Mouse (Mus musculus) urinary bladder, adult 18-20 months (tissue): ENCODE results near the gene Ccdc32.
"Not testable (repeated sequence)": the region's sequence is repeated elsewhere in the genome, so short reads cannot be mapped to it uniquely, and the experiment has no call there.

ENCODE experiments used
- DNase-seq, 2 experiments: peaks; one replicate each; pipeline ENCODE4 v3.0.0; 2022; ENCODE audit warnings: low spot score in 2 of 2, mixed read lengths in 2 of 2

Ccdc32 gene

GRCm38 (mm10) chr2:119028941-119029551 is at the start of gene Ccdc32:
TSS of gene Ccdc32 (minus strand) at chr2:119029393.
- peak; percentile 91 to 95 for DNase-seq

- no peak for DNase-seq
Observed at GRCm38 (mm10) chr2:119072397-119072796, 43.2 kb upstream of the Ccdc32 start.

GRCm38 (mm10) chr2:119060139-119060538 is 30.9 kb upstream of the Ccdc32 start:
- DNase-seq, result no peak

- DNase-seq, result no peak
Observed at GRCm38 (mm10) chr2:119050132-119050650, 21.0 kb upstream of the Ccdc32 start.

- DNase-seq, result no peak
Observed at GRCm38 (mm10) chr2:119047849-119048248, 18.7 kb upstream of the Ccdc32 start.

GRCm38 (mm10) chr2:119046649-119047611 is 17.7 kb upstream of the Ccdc32 start, which contains the start of gene Knl1:
TSS of gene Knl1 (plus strand) at chr2:119047119.
- DNase-seq, result peak; percentile 91 to 97

GRCm38 (mm10) chr2:119045163-119045562 is 16.0 kb upstream of the Ccdc32 start:
- no peak for DNase-seq

- no peak for DNase-seq
Observed at GRCm38 (mm10) chr2:119040882-119041281, 11.7 kb upstream of the Ccdc32 start.

GRCm38 (mm10) chr2:119035397-119035745 is 6.2 kb upstream of the Ccdc32 start:
- no peak for DNase-seq

GRCm38 (mm10) chr2:119034656-119035396 is 5.6 kb upstream of the Ccdc32 start, which contains the start of gene Rpusd2:
TSS of gene Rpusd2 (plus strand) at chr2:119034790.
- DNase-seq, result peak; percentile 79 to 88

- DNase-seq, result no peak
Observed at GRCm38 (mm10) chr2:119032191-119032590, 3.0 kb upstream of the Ccdc32 start.

GRCm38 (mm10) chr2:119026951-119027350 is 2.2 kb downstream of the Ccdc32 start:
- DNase-seq, result no peak

GRCm38 (mm10) chr2:119025239-119025616 is 4.0 kb downstream of the Ccdc32 start:
- no peak for DNase-seq

- DNase-seq, result no peak
Observed at GRCm38 (mm10) chr2:119024536-119025238, 4.5 kb downstream of the Ccdc32 start.

GRCm38 (mm10) chr2:119023154-119023660 is 6.0 kb downstream of the Ccdc32 start:
- no peak for DNase-seq

GRCm38 (mm10) chr2:119019538-119019937 is 9.7 kb downstream of the Ccdc32 start:
- no peak for DNase-seq

- DNase-seq, result no peak
Observed at GRCm38 (mm10) chr2:119019131-119019530, 10.1 kb downstream of the Ccdc32 start.

- DNase-seq, result no peak
Observed at GRCm38 (mm10) chr2:119018391-119019122, 10.6 kb downstream of the Ccdc32 start.

- no peak for DNase-seq
Observed at GRCm38 (mm10) chr2:119017647-119018046, 11.5 kb downstream of the Ccdc32 start.

GRCm38 (mm10) chr2:119016312-119016711 is 12.9 kb downstream of the Ccdc32 start:
- DNase-seq, result not testable (repeated sequence)
